Mouse (Mus musculus): ENCODE data around the gene Lmntd1. TPM values are rescaled to one million over a fixed set of nuclear protein-coding genes. Genes with fewer than 3 reads are reported as not detected.

Lmntd1 gene
- polyA plus RNA-seq, 2 experiments: 0.79 to 0.88 TPM

GRCm38 (mm10) chr6:145448361-145448760 lies 165.8 kb downstream of the Lmntd1 start:
- Histone ChIP-seq H3K27ac (replicated peaks; ENCODE audit: low read depth, low read length) (no peak overlapping the region), H3K4me3 (replicated peaks; ENCODE audit: low read length) (no peak overlapping the region), H3K27me3 (ENCODE audit: control insufficient read depth, insufficient read depth, low read length) (no peaks in the 10 kb centered on the region), H3K9me3 (ENCODE audit: control insufficient read depth, low read length) (no peaks in the 10 kb centered on the region), H3K9ac (ENCODE audit: low read depth, low read length, severe bottlenecking) (no peak overlapping the region), H3K4me2 (replicated peaks; ENCODE audit: low read depth, low read length, severe bottlenecking) (no peak overlapping the region), H3K4me1 (ENCODE audit: control insufficient read depth, insufficient read depth, low read length) (peaks cover 45% of the 10 kb centered on the region), H3K36me3 (ENCODE audit: control insufficient read depth, insufficient read depth, low read length) (no peaks in the 10 kb centered on the region)
- 56% methylated on average over 2 of the region's 2 CpGs for WGBS
- ATAC-seq (ENCODE audit: low FRiP score, low read depth) (no peak), DNase-seq (ENCODE audit: low spot score) (peak; percentile 21)
- no peak for TF ChIP-seq POLR2A (IDR thresholded peaks at IDR 0.05; ENCODE audit: borderline replicate concordance, extremely low read depth, insufficient read depth, insufficient read length)

GRCm38 (mm10) chr6:145445811-145446500 lies 168.2 kb downstream of the Lmntd1 start:
- Histone ChIP-seq H3K27me3 (ENCODE audit: control insufficient read depth, insufficient read depth, low read length) (no peaks in the 10 kb centered on the region), H3K9me3 (ENCODE audit: control insufficient read depth, low read length) (no peaks in the 10 kb centered on the region), H3K4me1 (ENCODE audit: control insufficient read depth, insufficient read depth, low read length) (peaks cover 48% of the 10 kb centered on the region), H3K36me3 (ENCODE audit: control insufficient read depth, insufficient read depth, low read length) (no peaks in the 10 kb centered on the region), H3K4me3 (replicated peaks; ENCODE audit: low read length) (no peak overlapping the region), H3K4me2 (replicated peaks; ENCODE audit: low read depth, low read length, severe bottlenecking) (no peak overlapping the region), H3K27ac (replicated peaks; ENCODE audit: low read depth, low read length) (peak overlapping the region; percentile 79), H3K9ac (ENCODE audit: low read depth, low read length, severe bottlenecking) (no peak overlapping the region)
- 53% methylated on average over 8 of the region's 8 CpGs for WGBS
- no peak for TF ChIP-seq POLR2A (IDR thresholded peaks at IDR 0.05; ENCODE audit: borderline replicate concordance, extremely low read depth, insufficient read depth, insufficient read length)
- ATAC-seq (ENCODE audit: low FRiP score, low read depth) (peak; percentile 45; the same call in 1 of the 2 replicates), DNase-seq (ENCODE audit: low spot score) (peak; percentile 52)

DNA sequence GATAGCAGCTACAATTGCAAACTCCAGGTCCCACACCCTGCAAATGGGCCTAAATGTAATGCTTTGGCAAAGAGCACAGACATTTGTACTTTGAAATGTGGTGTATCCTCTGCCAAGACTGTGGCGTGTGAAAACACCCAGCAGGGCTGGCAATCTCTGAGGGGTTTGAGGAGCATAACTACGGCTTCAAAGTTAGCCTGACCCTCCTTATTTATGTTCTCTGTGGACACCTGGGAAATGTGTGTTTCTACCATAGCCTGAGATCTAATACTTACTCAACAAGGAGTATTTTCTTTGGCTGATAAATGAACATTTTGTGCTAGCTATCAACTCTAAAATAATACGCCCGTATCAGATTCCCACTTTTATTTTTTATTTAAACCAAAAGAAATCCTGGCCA lies 168.7 kb downstream of the Lmntd1 start:
- H3K27ac ChIP-seq (replicated peaks; ENCODE audit: low read depth, low read length): peak overlapping the region; percentile 79; the same call in 1 of the 2 replicates
- H3K36me3 ChIP-seq (ENCODE audit: control insufficient read depth, insufficient read depth, low read length): no peaks in the 10 kb centered on the region
- H3K9me3 ChIP-seq (ENCODE audit: control insufficient read depth, low read length): no peaks in the 10 kb centered on the region
- peaks cover 42% of the 10 kb centered on the region for H3K4me1 ChIP-seq (ENCODE audit: control insufficient read depth, insufficient read depth, low read length)
- TF ChIP-seq POLR2A (IDR thresholded peaks at IDR 0.05; ENCODE audit: borderline replicate concordance, extremely low read depth, insufficient read depth, insufficient read length): no peak
- 0 out of 2 replicates have a peak, but pooled peaks have one; percentile 14 for ATAC-seq (ENCODE audit: low FRiP score, low read depth)
- H3K4me3 ChIP-seq (replicated peaks; ENCODE audit: low read length): no peak overlapping the region
- no peak overlapping the region for H3K4me2 ChIP-seq (replicated peaks; ENCODE audit: low read depth, low read length, severe bottlenecking)
- peak; percentile 77 for DNase-seq (ENCODE audit: low spot score)
- H3K9ac ChIP-seq (ENCODE audit: low read depth, low read length, severe bottlenecking): no peak overlapping the region
- no peaks in the 10 kb centered on the region for H3K27me3 ChIP-seq (ENCODE audit: control insufficient read depth, insufficient read depth, low read length)
- 46% methylated on average over 4 of the region's 4 CpGs for WGBS

GRCm38 (mm10) chr6:145442786-145443185 lies 171.3 kb downstream of the Lmntd1 start:
- no peak for ATAC-seq (ENCODE audit: low FRiP score, low read depth)
- Histone ChIP-seq H3K4me2 (replicated peaks; ENCODE audit: low read depth, low read length, severe bottlenecking) (no peak overlapping the region), H3K27ac (replicated peaks; ENCODE audit: low read depth, low read length) (no peak overlapping the region), H3K9ac (ENCODE audit: low read depth, low read length, severe bottlenecking) (no peak overlapping the region), H3K4me1 (ENCODE audit: control insufficient read depth, insufficient read depth, low read length) (peaks cover 32% of the 10 kb centered on the region), H3K36me3 (ENCODE audit: control insufficient read depth, insufficient read depth, low read length) (no peaks in the 10 kb centered on the region; the same call in 1 of the 2 replicates), H3K27me3 (ENCODE audit: control insufficient read depth, insufficient read depth, low read length) (no peaks in the 10 kb centered on the region), H3K4me3 (replicated peaks; ENCODE audit: low read length) (no peak overlapping the region), H3K9me3 (ENCODE audit: control insufficient read depth, low read length) (no peaks in the 10 kb centered on the region)
- DNase-seq (ENCODE audit: low spot score): no peak
- 31% methylated on average over 13 of the region's 13 CpGs for WGBS
- no peak for TF ChIP-seq POLR2A (IDR thresholded peaks at IDR 0.05; ENCODE audit: borderline replicate concordance, extremely low read depth, insufficient read depth, insufficient read length)

DNA sequence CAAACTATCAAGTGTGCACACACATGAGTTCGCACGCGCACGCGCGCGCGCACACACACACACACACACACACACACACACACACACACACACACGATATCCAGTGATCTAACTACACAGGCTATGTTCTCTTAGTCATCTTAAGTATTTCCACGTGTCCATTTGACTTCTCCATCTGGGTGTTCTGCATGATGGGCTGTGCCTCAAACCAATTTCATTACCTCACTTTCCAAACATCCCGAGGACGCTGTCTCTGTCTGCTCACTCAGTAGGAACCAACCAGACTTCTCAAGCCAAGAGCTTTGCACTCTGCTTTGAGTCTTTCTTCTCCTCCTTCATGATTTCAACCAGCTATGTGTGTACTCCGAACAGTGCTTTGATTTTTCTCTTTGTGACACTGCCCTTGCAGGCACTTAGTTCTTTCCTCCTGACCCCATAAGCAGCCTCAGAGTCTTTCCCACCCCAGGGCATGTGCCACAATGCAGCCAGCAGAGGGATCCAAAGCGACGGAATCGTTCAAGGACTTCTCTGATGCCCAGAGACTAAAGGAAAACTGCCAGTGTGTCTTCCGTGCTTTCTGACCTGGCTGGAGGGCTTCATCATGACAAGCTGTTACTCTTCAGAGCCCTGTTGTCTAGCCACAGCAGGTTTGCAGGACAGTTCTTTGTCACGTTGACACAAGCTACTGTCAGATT lies 172.6 kb downstream of the Lmntd1 start:
- H3K9ac ChIP-seq (ENCODE audit: low read depth, low read length, severe bottlenecking): no peak overlapping the region

More for the DNA sequence above, 172.6 kb downstream of the Lmntd1 start:
- no peaks in the 10 kb centered on the region; the same call in 1 of the 2 replicates for H3K36me3 ChIP-seq (ENCODE audit: control insufficient read depth, insufficient read depth, low read length)
- no peaks in the 10 kb centered on the region for H3K9me3 ChIP-seq (ENCODE audit: control insufficient read depth, low read length)
- H3K27me3 ChIP-seq (ENCODE audit: control insufficient read depth, insufficient read depth, low read length): no peaks in the 10 kb centered on the region
- no peak overlapping the region for H3K4me3 ChIP-seq (replicated peaks; ENCODE audit: low read length)
- peak; percentile 75 for DNase-seq (ENCODE audit: low spot score)
- peak overlapping the region; percentile 69 for H3K27ac ChIP-seq (replicated peaks; ENCODE audit: low read depth, low read length)
- 56% methylated on average over 18 of the region's 18 CpGs for WGBS
- no peak for TF ChIP-seq POLR2A (IDR thresholded peaks at IDR 0.05; ENCODE audit: borderline replicate concordance, extremely low read depth, insufficient read depth, insufficient read length)
- ATAC-seq (ENCODE audit: low FRiP score, low read depth): peak; percentile 74
- no peak overlapping the region for H3K4me2 ChIP-seq (replicated peaks; ENCODE audit: low read depth, low read length, severe bottlenecking)
- peaks cover 28% of the 10 kb centered on the region for H3K4me1 ChIP-seq (ENCODE audit: control insufficient read depth, insufficient read depth, low read length)
